ENCODE assay signal across 12 mouse cellular contexts in the genomic region with DNA sequence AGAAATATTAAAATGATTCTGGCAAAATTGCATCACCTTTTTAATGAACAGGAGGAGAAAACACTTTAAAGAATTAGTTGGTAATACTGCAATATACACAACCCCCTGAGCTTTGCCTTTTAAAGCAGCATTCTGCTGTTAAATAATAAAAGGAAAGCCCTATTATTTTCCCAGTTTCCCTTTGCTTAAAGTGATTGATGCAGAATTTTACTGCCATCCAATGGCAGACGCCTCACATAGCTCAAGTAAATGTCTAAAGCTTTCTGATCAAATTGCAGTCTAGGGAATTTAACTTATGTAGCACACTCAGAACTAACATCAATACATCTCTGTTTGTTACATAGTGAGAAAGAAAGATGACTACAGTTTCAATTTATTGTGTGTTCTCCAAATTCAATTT.
A peak's percentile ranks its signal among the peaks of the same experiment; 100 is the strongest.
DNase-seq lines count a peak whose midpoint lies in the region; ATAC-seq and TF ChIP-seq lines count a peak whose summit lies in the region.
"Had no signal": no experiment of that assay in that cellular context is flagged by ENCODE, and none has a peak within 500 bp of the region (broad histone marks: within the 10 kb centered on the region; RNA-seq: fewer than 3 reads in every experiment).

No protein-coding gene starts in this region.

- H3K27ac ChIP-seq in limb, embryonic 14.5 days (replicated peaks; ENCODE audit: low read depth, low read length): no peak overlapping the region
- no peak overlapping the region for H3K27ac ChIP-seq in limb, embryonic 10.5 days
- no peak overlapping the region for H3K27ac ChIP-seq in embryonic facial prominence, embryonic 14.5 days (replicated peaks; ENCODE audit: low read depth, low read length)

- H3K4me2 ChIP-seq in limb, embryonic 14.5 days (replicated peaks; ENCODE audit: low read depth, low read length, severe bottlenecking): no peak overlapping the region
- H3K4me2 ChIP-seq in embryonic facial prominence, embryonic 14.5 days (ENCODE audit: low read depth, low read length): no peak overlapping the region
- H3K4me2 ChIP-seq: heart, embryonic 11.5 days; liver, embryonic 11.5 days had no signal

- H3K9ac ChIP-seq in limb, embryonic 14.5 days (ENCODE audit: low read depth, low read length, severe bottlenecking): no peak overlapping the region
- H3K9ac ChIP-seq in embryonic facial prominence, embryonic 14.5 days (ENCODE audit: low read depth, low read length): no peak overlapping the region

- no peak for ATAC-seq in limb, embryonic 14.5 days (ENCODE audit: low FRiP score, low read depth)
- no peak for ATAC-seq in embryonic facial prominence, embryonic 14.5 days (ENCODE audit: low read depth)
- ATAC-seq: inflammation-experienced regulatory T-cells, adult 6 months had no signal

- no peaks in the 10 kb centered on the region for H3K9me3 ChIP-seq in limb, embryonic 14.5 days (ENCODE audit: control insufficient read depth, low read length)
- H3K9me3 ChIP-seq in limb, embryonic 10.5 days (replicated peaks): no peaks in the 10 kb centered on the region
- no peaks in the 10 kb centered on the region for H3K9me3 ChIP-seq in embryonic facial prominence, embryonic 14.5 days (ENCODE audit: control insufficient read depth, low read length)

- no peak overlapping the region for H3K4me3 ChIP-seq in limb, embryonic 14.5 days (replicated peaks; ENCODE audit: low read length)
- no peak overlapping the region for H3K4me3 ChIP-seq in limb, embryonic 10.5 days
- H3K4me3 ChIP-seq in embryonic facial prominence, embryonic 14.5 days (ENCODE audit: low read depth, low read length): no peak overlapping the region

- DNase-seq in embryo, embryonic 10 days (ENCODE audit: low spot score): peak; percentile 10
- DNase-seq in embryo, embryonic 9.5 days (ENCODE audit: extremely low spot score): no peak
- peak; percentile 23 for DNase-seq in limb, embryonic 14.5 days (ENCODE audit: low spot score)
- DNase-seq in limb, embryonic 10.5 days (ENCODE audit: low spot score): no peak
- DNase-seq in embryonic facial prominence, embryonic 14.5 days (ENCODE audit: low spot score): peak; percentile 32
- DNase-seq in retina, embryonic 14.5 days (ENCODE audit: low spot score): peak; percentile 57
- no peak for DNase-seq in right cerebral cortex, postnatal 10 days (ENCODE audit: low spot score in 2 of 2)
- DNase-seq in kidney, postnatal 14 days: no peak
- DNase-seq: spleen, adult 18-20 months had no signal

- TF ChIP-seq POLR2A in limb, embryonic 14.5 days (IDR thresholded peaks at IDR 0.05; ENCODE audit: borderline replicate concordance, extremely low read depth, insufficient read depth, insufficient read length): no peak

- 2% methylated on average over 1 of the region's 1 CpGs for WGBS in limb, embryonic 14.5 days
- 31% methylated on average over 1 of the region's 1 CpGs for WGBS in limb, embryonic 10.5 days
- 15% methylated on average over 1 of the region's 1 CpGs for WGBS in embryonic facial prominence, embryonic 14.5 days

- no peaks in the 10 kb centered on the region for H3K27me3 ChIP-seq in limb, embryonic 14.5 days (ENCODE audit: control insufficient read depth, insufficient read depth, low read length)
- H3K27me3 ChIP-seq in limb, embryonic 10.5 days (ENCODE audit: low read depth, poor library complexity, severe bottlenecking): no peaks in the 10 kb centered on the region
- no peaks in the 10 kb centered on the region for H3K27me3 ChIP-seq in embryonic facial prominence, embryonic 14.5 days (replicated peaks; ENCODE audit: control insufficient read depth, insufficient read depth, low read length)

- no peaks in the 10 kb centered on the region for H3K36me3 ChIP-seq in limb, embryonic 14.5 days (ENCODE audit: control insufficient read depth, insufficient read depth, low read length)
- H3K36me3 ChIP-seq in limb, embryonic 10.5 days: no peaks in the 10 kb centered on the region
- H3K36me3 ChIP-seq in embryonic facial prominence, embryonic 14.5 days (ENCODE audit: control insufficient read depth, insufficient read depth, low read length): no peaks in the 10 kb centered on the region

- H3K4me1 ChIP-seq in limb, embryonic 14.5 days (ENCODE audit: control insufficient read depth, insufficient read depth, low read length): no peaks in the 10 kb centered on the region
- H3K4me1 ChIP-seq in limb, embryonic 10.5 days: no peaks in the 10 kb centered on the region
- no peaks in the 10 kb centered on the region for H3K4me1 ChIP-seq in embryonic facial prominence, embryonic 14.5 days (ENCODE audit: control insufficient read depth, insufficient read depth, low read length)

Comparison
In these comparisons a context has a peak if more than half of its experiments do, and no peak if none do; other contexts are left out.
1. DNase-seq: peak in embryo, embryonic 10 days (single experiment), limb, embryonic 14.5 days (single experiment), embryonic facial prominence, embryonic 14.5 days (single experiment) and retina, embryonic 14.5 days (single experiment); none in embryo, embryonic 9.5 days (single experiment), limb, embryonic 10.5 days (single experiment), right cerebral cortex, postnatal 10 days (0 of 2) and kidney, postnatal 14 days (single experiment).